Mouse (Mus musculus): ENCODE measurements around the gene Fam50a. TPM values are rescaled to one million over a fixed set of nuclear protein-coding genes. Genes with fewer than 3 reads are reported as not detected.

The Fam50a gene
- polyA plus RNA-seq, 1 experiment from 2014 or later, result 65.2 TPM

DNA sequence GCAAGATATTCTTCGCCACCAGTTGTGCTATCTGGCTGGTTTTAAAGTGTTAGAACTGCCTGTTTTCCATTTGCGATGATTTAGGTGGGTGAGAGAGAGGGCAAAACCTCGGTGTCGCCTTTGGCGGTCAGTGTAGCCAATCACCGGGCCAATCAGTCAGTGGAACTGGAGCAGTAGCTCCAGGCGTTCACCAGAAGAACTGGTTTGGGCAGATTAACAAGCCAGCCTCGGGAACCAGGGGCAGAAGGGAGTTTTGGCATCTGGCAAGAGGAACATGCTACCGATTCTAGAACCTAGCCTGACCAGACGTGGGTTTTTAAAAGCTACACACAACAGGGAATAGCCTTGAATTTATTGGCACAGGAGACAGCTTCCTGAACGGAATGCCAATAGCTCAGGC lies 46.3 kb downstream of the Fam50a start:
- no peak for DNase-seq (ENCODE audit: low spot score)
- Histone ChIP-seq H3K36me3 (no peaks in the 10 kb centered on the region), H3K4me3 (no peak overlapping the region), H3K27me3 (ENCODE audit: insufficient read depth, poor library complexity, severe bottlenecking) (no peaks in the 10 kb centered on the region), H3K4me1 (no peaks in the 10 kb centered on the region), H3K9me3 (no peaks in the 10 kb centered on the region), H3K27ac (no peak overlapping the region)
- WGBS, result 51% methylated on average over 11 of the region's 11 CpGs

- H3K27me3 ChIP-seq (ENCODE audit: insufficient read depth, poor library complexity, severe bottlenecking), result no peaks in the 10 kb centered on the region
- H3K4me1 ChIP-seq, result 0 out of 2 replicates have a peak, but pooled peaks cover 12% of the 10 kb centered on the region
- DNase-seq (ENCODE audit: low spot score), result no peak
- peak overlapping the region; percentile 91 for H3K27ac ChIP-seq
- H3K36me3 ChIP-seq, result 0 out of 2 replicates have a peak, but pooled peaks cover 13% of the 10 kb centered on the region
- H3K4me3 ChIP-seq, result peak overlapping the region; percentile 70
- 69% methylated on average over 10 of the region's 10 CpGs for WGBS
- no peaks in the 10 kb centered on the region for H3K9me3 ChIP-seq
Measured at GRCm38 (mm10) chrX:74367512-74367911, 54.7 kb downstream of the Fam50a start.

DNA sequence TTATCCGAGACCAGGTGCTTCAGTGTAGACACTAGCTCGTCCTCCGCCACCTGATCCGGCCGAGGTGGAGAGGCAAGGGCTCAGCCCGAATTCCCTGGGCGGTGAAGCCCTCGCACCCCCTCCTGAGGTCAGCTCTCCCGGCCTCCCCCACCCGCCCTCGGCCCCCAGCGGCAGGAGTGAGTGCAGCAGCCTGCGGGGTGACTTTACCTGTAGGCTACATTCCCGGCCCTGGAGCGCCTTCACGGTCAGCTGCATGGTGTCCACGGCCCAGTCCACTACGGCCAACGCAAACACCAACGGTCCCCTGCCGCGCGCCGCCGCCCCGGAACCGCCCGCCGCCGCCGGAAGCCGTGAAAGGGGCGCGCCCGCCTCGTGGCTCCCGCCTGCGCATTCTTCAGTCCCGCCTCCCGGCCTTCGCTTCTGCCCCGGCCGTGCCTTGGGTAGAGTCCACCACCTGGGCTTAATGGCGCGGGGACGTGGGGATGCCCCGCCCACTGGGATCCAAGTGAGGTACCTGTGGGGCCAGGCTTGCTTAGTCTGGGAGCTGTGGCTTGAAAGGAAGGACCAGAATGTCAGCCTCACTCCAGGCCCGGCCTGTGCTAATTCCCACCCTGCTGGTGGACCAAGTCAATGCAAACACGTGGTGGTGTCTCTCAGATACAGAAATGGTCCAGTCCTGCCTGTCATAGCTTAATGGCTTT lies 55.5 kb downstream of the Fam50a start:
- H3K27ac ChIP-seq, result peak overlapping the region; percentile 91
- no peaks in the 10 kb centered on the region for H3K9me3 ChIP-seq
- H3K27me3 ChIP-seq (ENCODE audit: insufficient read depth, poor library complexity, severe bottlenecking), result no peaks in the 10 kb centered on the region
- H3K36me3 ChIP-seq, result 0 out of 2 replicates have a peak, but pooled peaks cover 13% of the 10 kb centered on the region
- WGBS, result 15% methylated on average over 46 of the region's 49 CpGs
- DNase-seq (ENCODE audit: low spot score), result peak; percentile 84
- peak overlapping the region; percentile 70 for H3K4me3 ChIP-seq
- H3K4me1 ChIP-seq, result 0 out of 2 replicates have a peak, but pooled peaks cover 14% of the 10 kb centered on the region

Small RNA genes within 50 kb of the gene (microRNA-seq; reads per million reads assigned to microRNA genes)
- 0.76 reads per million for gene Mir7091
- gene Mir7092, result 0.76 reads per million

Other genes with a start within 250 kb of the Fam50a start
- not detected in 2 replicates for gene Opn1mw, start 185.6 kb upstream of the Fam50a start, polyA plus RNA-seq (2016; fragmentation: Nextera tagmentation; extraction: Ambion mirVana)
- gene Mecp2, start 177.7 kb upstream of the Fam50a start, polyA plus RNA-seq (2016; fragmentation: Nextera tagmentation; extraction: Ambion mirVana), result 11.3 and 13.1 TPM in 2 replicates
- not detected in 2 replicates for gene Tex28, start 145.2 kb upstream of the Fam50a start, polyA plus RNA-seq (2016; fragmentation: Nextera tagmentation; extraction: Ambion mirVana)
- 0.05 and 0.10 TPM in 2 replicates for gene Tktl1, start 135.8 kb upstream of the Fam50a start, polyA plus RNA-seq (2016; fragmentation: Nextera tagmentation; extraction: Ambion mirVana)
- gene Flna, start 63.2 kb upstream of the Fam50a start, polyA plus RNA-seq (2016; fragmentation: Nextera tagmentation; extraction: Ambion mirVana), result 199 and 236 TPM in 2 replicates
- 17.9 and 22.7 TPM in 2 replicates for gene Emd, start 58.3 kb upstream of the Fam50a start, polyA plus RNA-seq (2016; fragmentation: Nextera tagmentation; extraction: Ambion mirVana)
- gene Rpl10, start 42.2 kb upstream of the Fam50a start, polyA plus RNA-seq (2016; fragmentation: Nextera tagmentation; extraction: Ambion mirVana), result 496 and 543 TPM in 2 replicates
- 66.9 and 73.1 TPM in 2 replicates for gene Taz, start 31.1 kb upstream of the Fam50a start, polyA plus RNA-seq (2016; fragmentation: Nextera tagmentation; extraction: Ambion mirVana)
- gene Dnase1l1, start 30.7 kb upstream of the Fam50a start, polyA plus RNA-seq (2016; fragmentation: Nextera tagmentation; extraction: Ambion mirVana), result 11.1 and 11.2 TPM in 2 replicates
- 114 and 125 TPM in 2 replicates for gene Atp6ap1, start 15.9 kb upstream of the Fam50a start, polyA plus RNA-seq (2016; fragmentation: Nextera tagmentation; extraction: Ambion mirVana)
- 171 and 194 TPM in 2 replicates for gene Gdi1, start 8.0 kb upstream of the Fam50a start, polyA plus RNA-seq (2016; fragmentation: Nextera tagmentation; extraction: Ambion mirVana)
- 7.0 and 12.7 TPM in 2 replicates for gene Plxna3, start 16.0 kb downstream of the Fam50a start, polyA plus RNA-seq (2016; fragmentation: Nextera tagmentation; extraction: Ambion mirVana)
- 103 and 105 TPM in 2 replicates for gene Lage3, start 40.6 kb downstream of the Fam50a start, polyA plus RNA-seq (2016; fragmentation: Nextera tagmentation; extraction: Ambion mirVana)
- gene Ubl4a, start 60.2 kb downstream of the Fam50a start, polyA plus RNA-seq (2016; fragmentation: Nextera tagmentation; extraction: Ambion mirVana), result 64.2 and 71.0 TPM in 2 replicates
- gene Slc10a3, start 60.3 kb downstream of the Fam50a start, polyA plus RNA-seq (2016; fragmentation: Nextera tagmentation; extraction: Ambion mirVana), result 13.1 and 15.7 TPM in 2 replicates
- gene Fam3a, start 80.2 kb downstream of the Fam50a start, polyA plus RNA-seq (2016; fragmentation: Nextera tagmentation; extraction: Ambion mirVana), result 24.0 and 25.3 TPM in 2 replicates
- gene Ikbkg, start 80.3 kb downstream of the Fam50a start, polyA plus RNA-seq (2016; fragmentation: Nextera tagmentation; extraction: Ambion mirVana), result 18.6 and 21.7 TPM in 2 replicates
- 26.3 and 34.6 TPM in 2 replicates for gene G6pdx, start 116.2 kb downstream of the Fam50a start, polyA plus RNA-seq (2016; fragmentation: Nextera tagmentation; extraction: Ambion mirVana)
- gene Gm6880, start 168.4 kb downstream of the Fam50a start, polyA plus RNA-seq (2016; fragmentation: Nextera tagmentation; extraction: Ambion mirVana), result not detected in 2 replicates

All from heart, embryonic 10.5 days (tissue).